In genomic region chr11:112706091-112706490, GRCm38 (mm10) we compare ENCODE assay signal across 21 mouse cellular contexts.
DNase-seq lines count a peak whose midpoint lies in the region; ATAC-seq and TF ChIP-seq lines count a peak whose summit lies in the region.
"Had no signal": no experiment of that assay in that cellular context is flagged by ENCODE, and none has a peak within 500 bp of the region (broad histone marks: within the 10 kb centered on the region; RNA-seq: fewer than 3 reads in every experiment).

No protein-coding gene starts in this region.

- H3K36me3 ChIP-seq in forebrain, embryonic 14.5 days (ENCODE audit: control insufficient read depth, insufficient read depth, low read length): no peaks in the 10 kb centered on the region
- H3K36me3 ChIP-seq in forebrain, embryonic 16.5 days (ENCODE audit: control insufficient read depth, insufficient read depth): no peaks in the 10 kb centered on the region
- no peaks in the 10 kb centered on the region for H3K36me3 ChIP-seq in midbrain, embryonic 10.5 days
- H3K36me3 ChIP-seq in midbrain, postnatal 0 days (ENCODE audit: insufficient read depth, low read length): no peaks in the 10 kb centered on the region
- H3K36me3 ChIP-seq in limb, embryonic 15.5 days: no peaks in the 10 kb centered on the region
- H3K36me3 ChIP-seq: embryonic facial prominence, embryonic 12.5 days; embryonic facial prominence, embryonic 15.5 days; forebrain, embryonic 12.5 days; heart, embryonic 10.5 days; hindbrain, embryonic 12.5 days; hindbrain, embryonic 15.5 days had no signal

- H3K4me2 ChIP-seq in forebrain, embryonic 14.5 days (ENCODE audit: low read length): no peak overlapping the region
- no peak overlapping the region for H3K4me2 ChIP-seq in forebrain, embryonic 16.5 days (ENCODE audit: low read length)
- H3K4me2 ChIP-seq in midbrain, postnatal 0 days (ENCODE audit: low read depth, low read length, poor library complexity, severe bottlenecking): no peak overlapping the region
- no peak overlapping the region for H3K4me2 ChIP-seq in limb, embryonic 15.5 days
- H3K4me2 ChIP-seq: embryonic facial prominence, embryonic 12.5 days; embryonic facial prominence, embryonic 15.5 days; forebrain, embryonic 12.5 days; hindbrain, embryonic 12.5 days; hindbrain, embryonic 15.5 days had no signal

- WGBS in forebrain, embryonic 14.5 days: 56% methylated on average over 10 of the region's 10 CpGs
- WGBS in forebrain, embryonic 16.5 days: 53% methylated on average over 10 of the region's 10 CpGs
- 83% methylated on average over 10 of the region's 10 CpGs for WGBS in midbrain, embryonic 10.5 days
- 71% methylated on average over 10 of the region's 10 CpGs for WGBS in midbrain, postnatal 0 days
- WGBS in limb, embryonic 15.5 days: 49% methylated on average over 10 of the region's 10 CpGs

- H3K9ac ChIP-seq in forebrain, embryonic 14.5 days (ENCODE audit: low read length): no peak overlapping the region
- H3K9ac ChIP-seq in forebrain, embryonic 16.5 days (replicated peaks; ENCODE audit: low read depth, low read length): no peak overlapping the region
- no peak overlapping the region for H3K9ac ChIP-seq in midbrain, postnatal 0 days (replicated peaks; ENCODE audit: low read length, poor library complexity, severe bottlenecking)
- no peak overlapping the region for H3K9ac ChIP-seq in limb, embryonic 15.5 days
- H3K9ac ChIP-seq: embryonic facial prominence, embryonic 12.5 days; embryonic facial prominence, embryonic 15.5 days; forebrain, embryonic 12.5 days; hindbrain, embryonic 12.5 days; hindbrain, embryonic 15.5 days had no signal

- H3K9me3 ChIP-seq in forebrain, embryonic 14.5 days (replicated peaks; ENCODE audit: control insufficient read depth, low read length): no peaks in the 10 kb centered on the region
- H3K9me3 ChIP-seq in forebrain, embryonic 16.5 days (ENCODE audit: control insufficient read depth, low read length): no peaks in the 10 kb centered on the region
- H3K9me3 ChIP-seq in midbrain, embryonic 10.5 days (replicated peaks): no peaks in the 10 kb centered on the region
- no peaks in the 10 kb centered on the region for H3K9me3 ChIP-seq in midbrain, postnatal 0 days (ENCODE audit: low read length)
- H3K9me3 ChIP-seq in limb, embryonic 15.5 days: no peaks in the 10 kb centered on the region
- H3K9me3 ChIP-seq: embryonic facial prominence, embryonic 12.5 days; embryonic facial prominence, embryonic 15.5 days; forebrain, embryonic 12.5 days; heart, embryonic 10.5 days; hindbrain, embryonic 15.5 days had no signal

- no peak overlapping the region for H3K4me3 ChIP-seq in forebrain, embryonic 14.5 days (ENCODE audit: low read depth, low read length)
- no peak overlapping the region for H3K4me3 ChIP-seq in forebrain, embryonic 16.5 days (replicated peaks; ENCODE audit: low read length)
- no peak overlapping the region for H3K4me3 ChIP-seq in midbrain, embryonic 10.5 days
- no peak overlapping the region for H3K4me3 ChIP-seq in midbrain, postnatal 0 days (ENCODE audit: low read depth, low read length)
- no peak overlapping the region for H3K4me3 ChIP-seq in limb, embryonic 15.5 days
- H3K4me3 ChIP-seq: embryonic facial prominence, embryonic 12.5 days; embryonic facial prominence, embryonic 15.5 days; forebrain, embryonic 12.5 days; heart, adult 2 months; heart, embryonic 10.5 days; hindbrain, embryonic 12.5 days; hindbrain, embryonic 15.5 days had no signal

- H3K4me1 ChIP-seq in forebrain, embryonic 14.5 days (ENCODE audit: control insufficient read depth, insufficient read depth, low read length): peaks cover 9% of the 10 kb centered on the region; the same call in 1 of the 2 replicates
- H3K4me1 ChIP-seq in forebrain, embryonic 16.5 days (replicated peaks; ENCODE audit: control insufficient read depth, insufficient read depth, low read length): peaks cover 10% of the 10 kb centered on the region; the same call in 1 of the 2 replicates
- peaks cover 29% of the 10 kb centered on the region for H3K4me1 ChIP-seq in midbrain, embryonic 10.5 days
- H3K4me1 ChIP-seq in midbrain, postnatal 0 days (ENCODE audit: insufficient read depth, low read length): no peaks in the 10 kb centered on the region
- peaks cover 8% of the 10 kb centered on the region; the same call in 1 of the 2 replicates for H3K4me1 ChIP-seq in limb, embryonic 15.5 days
- H3K4me1 ChIP-seq: embryonic facial prominence, embryonic 15.5 days; heart, embryonic 10.5 days; hindbrain, embryonic 15.5 days had no signal

- no peak overlapping the region for H3K27ac ChIP-seq in forebrain, embryonic 14.5 days (ENCODE audit: low read depth, low read length)
- H3K27ac ChIP-seq in forebrain, embryonic 16.5 days (ENCODE audit: low read length): no peak overlapping the region
- 0 out of 2 replicates have a peak overlapping the region, but pooled peaks have one; percentile 38 for H3K27ac ChIP-seq in midbrain, embryonic 10.5 days (replicated peaks)
- H3K27ac ChIP-seq in midbrain, postnatal 0 days (ENCODE audit: low read depth, low read length): no peak overlapping the region
- 0 out of 2 replicates have a peak overlapping the region, but pooled peaks have one; percentile 13 for H3K27ac ChIP-seq in limb, embryonic 15.5 days
- H3K27ac ChIP-seq: embryonic facial prominence, embryonic 12.5 days; embryonic facial prominence, embryonic 15.5 days; forebrain, embryonic 12.5 days; heart, adult 2 months; heart, embryonic 10.5 days; hindbrain, embryonic 12.5 days; hindbrain, embryonic 15.5 days had no signal

- DNase-seq in cerebellum, postnatal 10 days: peak; percentile 48 to 68
- no peak for DNase-seq in cerebellum, adult 8-10 months
- peak; percentile 16 for DNase-seq in forebrain, embryonic 14.5 days (ENCODE audit: low spot score)
- no peak for DNase-seq in midbrain, embryonic 10.5 days (ENCODE audit: low spot score)
- DNase-seq in midbrain, postnatal 0 days (ENCODE audit: low spot score): no peak
- no peak for DNase-seq in urinary bladder, postnatal 10 days (ENCODE audit: low spot score)
- DNase-seq: adrenal gland, adult 8-10 months; adrenal gland, postnatal 25 days; cerebellum, adult 2 months; cerebellum, postnatal 25 days; gastrocnemius, postnatal 25 days; heart, adult 2 months had no signal

- H3K27me3 ChIP-seq in forebrain, embryonic 14.5 days (replicated peaks; ENCODE audit: control insufficient read depth, insufficient read depth, low read length): no peaks in the 10 kb centered on the region
- no peaks in the 10 kb centered on the region for H3K27me3 ChIP-seq in forebrain, embryonic 16.5 days (replicated peaks; ENCODE audit: control insufficient read depth, insufficient read depth, low read length)
- no peaks in the 10 kb centered on the region for H3K27me3 ChIP-seq in midbrain, embryonic 10.5 days (ENCODE audit: low read depth, poor library complexity, severe bottlenecking)
- H3K27me3 ChIP-seq in midbrain, postnatal 0 days (ENCODE audit: insufficient read depth, low read length): no peaks in the 10 kb centered on the region
- H3K27me3 ChIP-seq in limb, embryonic 15.5 days: no peaks in the 10 kb centered on the region
- H3K27me3 ChIP-seq: embryonic facial prominence, embryonic 12.5 days; embryonic facial prominence, embryonic 15.5 days; forebrain, embryonic 12.5 days; hindbrain, embryonic 12.5 days; hindbrain, embryonic 15.5 days had no signal

- TF ChIP-seq CTCF in midbrain, postnatal 0 days (IDR thresholded peaks at IDR 0.05): no peak

- no peak for ATAC-seq in forebrain, embryonic 14.5 days
- ATAC-seq in forebrain, embryonic 16.5 days: no peak
- ATAC-seq in midbrain, postnatal 0 days (ENCODE audit: low FRiP score): no peak
- 0 out of 2 replicates have a peak, but pooled peaks have one; percentile 17 for ATAC-seq in limb, embryonic 15.5 days (ENCODE audit: insufficient number of reproducible peaks, low FRiP score, low TSS enrichment, low read depth)
- ATAC-seq: activated CD4-positive, CD25-positive, alpha-beta regulatory T cell, adult 4 months had no signal

Comparison
In these comparisons a context has a peak if more than half of its experiments do, and no peak if none do; other contexts are left out.
1. DNase-seq: peak in cerebellum, postnatal 10 days (2 of 2) and forebrain, embryonic 14.5 days (single experiment); none in cerebellum, adult 8-10 months (single experiment), midbrain, embryonic 10.5 days (single experiment), midbrain, postnatal 0 days (single experiment) and urinary bladder, postnatal 10 days (single experiment).
2. H3K27ac ChIP-seq: peak in midbrain, embryonic 10.5 days (single experiment) and limb, embryonic 15.5 days (single experiment); none in forebrain, embryonic 14.5 days (single experiment), forebrain, embryonic 16.5 days (single experiment) and midbrain, postnatal 0 days (single experiment).